Mouse (Mus musculus) layer of hippocampus, adult 6 months (tissue): Measurements from ENCODE around the gene Olfr73. TPM values are rescaled to one million over a fixed set of nuclear protein-coding genes. Genes with fewer than 3 reads are reported as not detected.

ENCODE experiments used
- long read RNA-seq, 2 experiments: library from polyadenylated mRNA; unstranded; transcript quantifications; one replicate each; pipeline ENCODE4 v2.0.0; 2019 to 2020
- polyA plus RNA-seq: library from polyadenylated mRNA; unstranded; fragments of <200 nt; fragmentation: Nextera tagmentation; gene quantifications from 2 replicates; pipeline ENCODE4 v1.2.3, GENCODE M21; 2021

The Olfr73 gene
- polyA plus RNA-seq, result not detected in 2 replicates
- long read RNA-seq, experiment 1, result 0 reads
- long read RNA-seq, experiment 2, result 0 reads

DNA sequence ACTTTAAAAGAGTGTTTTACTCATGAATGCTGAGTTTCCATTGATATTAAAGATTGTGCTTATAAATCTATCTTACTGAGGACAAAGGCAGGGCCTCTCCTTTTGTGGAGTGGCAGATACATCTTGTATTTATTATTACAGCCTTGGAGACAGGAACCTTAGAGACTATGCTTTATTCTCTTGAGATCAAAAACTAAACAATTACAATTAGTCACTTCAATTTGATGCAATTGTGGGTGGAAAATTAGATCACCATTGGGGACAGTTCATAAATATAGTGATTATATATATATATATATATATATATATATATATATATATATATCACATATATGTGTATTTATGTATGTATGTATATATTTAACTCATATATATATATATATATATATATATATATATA lies at the start of gene Olfr73:
Gene Olfr73 (minus strand): TSS at position 101 of the 400 bp plus-strand sequence.

DNA sequence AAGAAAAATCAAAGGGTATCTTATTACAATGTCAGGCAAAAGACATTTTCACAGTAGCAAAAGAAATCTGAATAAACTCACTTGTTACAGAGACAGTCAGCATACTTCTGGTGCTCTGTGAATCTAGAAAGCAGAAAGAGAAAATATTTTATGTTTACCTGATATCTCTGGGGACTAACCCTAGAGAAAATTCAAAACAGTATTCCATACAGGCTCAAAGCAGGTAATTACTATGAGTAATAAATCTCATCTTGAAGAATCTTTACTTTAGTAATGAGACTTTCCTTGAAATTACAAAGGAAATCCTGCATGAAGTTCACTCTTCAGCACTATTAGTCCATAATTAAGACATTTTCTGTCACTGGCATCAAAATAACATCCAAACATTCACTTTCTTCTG lies 34.2 kb upstream of the Olfr73 start, which contains the start of gene Olfr1163:
Gene Olfr1163 (minus strand): TSS at position 101 of the 400 bp plus-strand sequence.

DNA sequence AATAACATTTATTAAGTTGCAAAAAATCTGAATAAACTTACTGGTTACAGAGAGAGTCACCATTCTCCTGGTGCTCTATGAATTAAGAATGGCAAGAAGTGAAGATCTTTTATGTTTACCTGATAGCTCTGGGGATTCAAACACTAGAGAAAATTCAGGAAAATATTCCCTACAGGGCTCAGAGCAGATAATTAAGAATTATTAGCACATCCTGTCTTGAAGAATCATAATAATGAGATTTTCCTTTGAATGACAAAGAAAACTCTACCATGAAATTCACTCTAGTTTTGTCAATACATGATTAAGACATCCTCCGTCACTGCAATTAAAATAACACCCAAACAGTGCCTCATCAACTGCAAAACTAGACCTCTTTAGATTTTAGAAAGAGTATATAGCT lies 13.5 kb upstream of the Olfr73 start, which contains the start of gene Olfr1162:
Gene Olfr1162 (minus strand): TSS at position 101 of the 400 bp plus-strand sequence.

DNA sequence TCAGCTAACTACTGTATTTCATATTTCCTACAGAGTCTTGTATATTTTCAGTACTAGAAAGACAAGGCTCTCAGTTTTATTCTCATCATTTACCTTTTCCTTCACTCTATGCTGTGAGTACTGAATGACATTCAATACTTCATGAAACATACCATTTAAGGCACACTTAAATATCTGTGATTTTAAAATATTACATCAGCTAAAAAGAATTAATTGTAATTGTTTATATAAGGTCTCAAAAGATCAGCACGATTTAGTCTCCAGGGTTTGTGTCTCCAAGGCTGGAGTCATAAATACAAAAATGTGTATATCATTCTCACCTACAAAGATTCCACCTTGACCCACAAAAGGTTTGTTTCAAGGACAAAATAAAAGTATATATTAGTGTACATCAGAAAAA lies 15.0 kb downstream of the Olfr73 start, which contains the start of gene Olfr1161:
Gene Olfr1161 (plus strand): TSS at position 301 of the 400 bp plus-strand sequence.

DNA sequence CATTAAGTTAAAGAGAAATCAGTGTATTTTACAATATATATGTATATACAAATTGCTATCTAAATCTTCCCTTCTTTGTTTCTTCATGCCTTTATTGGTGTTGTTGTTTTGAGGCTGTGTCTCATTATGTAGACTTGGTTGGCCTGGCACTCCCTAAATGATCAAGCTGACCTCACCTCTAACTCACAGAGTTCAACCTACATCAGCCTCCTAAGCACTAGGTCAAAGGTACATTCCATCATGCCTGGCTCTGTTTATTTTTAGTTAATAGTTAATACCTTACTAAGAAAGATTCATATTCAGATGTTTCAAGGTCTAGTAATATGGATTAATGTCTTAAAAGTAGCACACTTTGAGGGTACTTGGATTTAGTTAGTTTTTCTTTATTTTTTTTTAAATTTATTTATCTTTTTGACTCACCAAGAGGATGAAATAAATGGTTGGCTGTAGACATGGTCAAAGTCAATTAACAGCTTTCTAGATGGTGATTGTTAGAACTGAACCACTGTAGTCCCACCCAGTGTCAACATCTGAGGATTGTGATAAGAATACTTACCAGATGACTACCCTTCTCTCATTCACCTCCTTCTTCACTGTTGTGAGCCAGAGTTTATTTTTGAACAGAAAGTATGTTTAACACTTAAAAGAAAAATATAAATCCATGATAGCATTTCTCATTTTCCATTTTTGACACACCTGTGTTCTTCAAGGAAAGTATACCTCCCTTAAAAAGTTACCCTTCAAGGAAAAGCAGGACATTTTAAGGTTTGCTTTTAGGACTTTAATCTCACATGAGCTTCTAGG lies 29.8 kb downstream of the Olfr73 start, which contains the start of gene Olfr1160:
Gene Olfr1160 (minus strand): TSS at position 754 of the 804 bp plus-strand sequence.

DNA sequence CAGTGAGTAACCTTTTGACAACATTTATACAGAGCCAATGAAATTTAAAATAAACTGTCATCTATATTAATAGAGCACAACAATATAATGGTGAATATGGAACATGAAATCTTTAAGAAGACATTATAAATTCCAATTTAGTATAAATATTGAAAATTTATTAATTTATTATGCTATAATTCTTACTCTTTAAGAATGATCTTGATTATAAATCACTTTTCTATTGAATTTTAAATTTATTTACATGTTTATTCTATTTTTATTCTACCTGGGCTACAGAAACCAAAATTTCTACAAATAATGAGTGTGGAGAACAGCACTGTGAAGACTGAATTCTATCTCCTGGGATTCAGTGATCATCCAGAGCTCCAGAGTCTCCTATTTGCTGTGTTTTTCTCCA lies 47.7 kb downstream of the Olfr73 start, which contains the start of gene Olfr1158:
Gene Olfr1158 (plus strand): TSS at position 301 of the 400 bp plus-strand sequence.

Other genes starting within 250 kb of the Olfr73 start
- not detected in 2 replicates for gene Olfr1143, start 237.1 kb downstream of the Olfr73 start, polyA plus RNA-seq
- gene Olfr1145, start 227.9 kb downstream of the Olfr73 start, polyA plus RNA-seq, result not detected in 2 replicates
- not detected in 2 replicates for gene Olfr1148, start 207.2 kb downstream of the Olfr73 start, polyA plus RNA-seq
- not detected in 2 replicates for gene Olfr1150-ps1, start 193.7 kb downstream of the Olfr73 start, polyA plus RNA-seq
- not detected in 2 replicates for gene Olfr1151, start 181.8 kb downstream of the Olfr73 start, polyA plus RNA-seq
- not detected in 2 replicates for gene Olfr1152, start 171.2 kb downstream of the Olfr73 start, polyA plus RNA-seq
- not detected in 2 replicates for gene Olfr1153, start 142.7 kb downstream of the Olfr73 start, polyA plus RNA-seq
- gene Olfr1154, start 132.5 kb downstream of the Olfr73 start, polyA plus RNA-seq, result not detected in 2 replicates
- gene Olfr1155, start 92.6 kb downstream of the Olfr73 start, polyA plus RNA-seq, result not detected in 2 replicates
- gene Olfr1156, start 84.6 kb downstream of the Olfr73 start, polyA plus RNA-seq, result not detected in 2 replicates
- not detected in 2 replicates for gene Olfr1157, start 69.4 kb downstream of the Olfr73 start, polyA plus RNA-seq
- gene Olfr74, start 63.0 kb downstream of the Olfr73 start, polyA plus RNA-seq, result not detected in 2 replicates
- gene Olfr1158, start 47.6 kb downstream of the Olfr73 start, polyA plus RNA-seq, result not detected in 2 replicates
- gene Olfr1160, start 29.4 kb downstream of the Olfr73 start, polyA plus RNA-seq, result not detected in 2 replicates
- not detected in 2 replicates for gene Olfr1161, start 14.9 kb downstream of the Olfr73 start, polyA plus RNA-seq
- gene Olfr1162, start 13.4 kb upstream of the Olfr73 start, polyA plus RNA-seq, result not detected in 2 replicates
- not detected in 2 replicates for gene Olfr1163, start 34.1 kb upstream of the Olfr73 start, polyA plus RNA-seq
- gene Olfr1164, start 56.3 kb upstream of the Olfr73 start, polyA plus RNA-seq, result not detected in 2 replicates
- not detected in 2 replicates for gene Olfr1166, start 90.6 kb upstream of the Olfr73 start, polyA plus RNA-seq
- gene Olfr1167, start 117.5 kb upstream of the Olfr73 start, polyA plus RNA-seq, result not detected in 2 replicates
- gene Olfr1168, start 144.2 kb upstream of the Olfr73 start, polyA plus RNA-seq, result not detected in 2 replicates
- gene Olfr1170, start 190.6 kb upstream of the Olfr73 start, polyA plus RNA-seq, result not detected in 2 replicates
- not detected in 2 replicates for gene Olfr1173, start 242.2 kb upstream of the Olfr73 start, polyA plus RNA-seq